Mouse (Mus musculus) neural tube, embryonic 11.5 days (tissue): ENCODE results near the gene Ccdc32. TPM values are rescaled to one million over a fixed set of nuclear protein-coding genes. Genes with fewer than 3 reads are reported as not detected.
A peak's percentile ranks its signal among the peaks of the same experiment; 100 is the strongest.

ENCODE experiments used
- ATAC-seq: fragments of 200-750 bp; cut with Nextera tagmentation; 2 replicates; pipeline ENCODE4 v1.8.0; 2017; ENCODE audit warnings: moderate number of reproducible peaks, mild to moderate bottlenecking, moderate TSS enrichment, moderate library complexity; ENCODE audit not compliant: insufficient read depth, low FRiP score, low TSS enrichment
- DNase-seq: peaks from one replicate; pipeline ENCODE4 v3.0.0-alpha.2; 2015; ENCODE audit warnings: low spot score
- H3K27ac ChIP-seq: fragments of 300-500 bp; sonication (generic); 2 replicates; pipeline ENCODE4 v1.5.1; 2014; ENCODE audit warnings: low read depth, mild to moderate bottlenecking, low read length
- H3K27me3 ChIP-seq: fragments of 300-500 bp; sonication (generic); 2 replicates; pipeline ENCODE4 v1.6.1; 2014; ENCODE audit warnings: mild to moderate bottlenecking, low read length, mixed read lengths; ENCODE audit not compliant: control insufficient read depth, insufficient read depth
- H3K36me3 ChIP-seq: fragments of 300-500 bp; sonication (generic); 2 replicates; pipeline ENCODE4 v1.6.1; 2014; ENCODE audit warnings: mild to moderate bottlenecking, low read length, moderate library complexity, mixed read lengths; ENCODE audit not compliant: control insufficient read depth, insufficient read depth
- H3K4me1 ChIP-seq: fragments of 300-500 bp; sonication (generic); 2 replicates; pipeline ENCODE4 v1.6.1; 2014; ENCODE audit warnings: low read length, mixed read lengths; ENCODE audit not compliant: control insufficient read depth, insufficient read depth
- H3K4me2 ChIP-seq: fragments of 300-500 bp; sonication (generic); 2 replicates; pipeline ENCODE4 v1.6.1; 2014; ENCODE audit warnings: low read depth, mild to moderate bottlenecking, moderate library complexity
- H3K4me3 ChIP-seq: fragments of 300-500 bp; sonication (generic); 2 replicates; pipeline ENCODE4 v1.5.1; 2014; ENCODE audit warnings: low read depth, low read length
- H3K9ac ChIP-seq: fragments of 300-500 bp; sonication (generic); 2 replicates; pipeline ENCODE4 v1.6.1; 2014; ENCODE audit warnings: mild to moderate bottlenecking, low read length
- H3K9me3 ChIP-seq: fragments of 300-500 bp; sonication (generic); 2 replicates; pipeline ENCODE4 v1.6.1; 2016; ENCODE audit warnings: low read length; ENCODE audit not compliant: control insufficient read depth
- WGBS: fragments of 180-500 bp; shearing (Covaris S2); extraction: QIAGEN DNeasy Blood & Tissue Kit; methylation state at CpG from one replicate; pipeline ENCODE4 v1.1.7; 2014; 5-methylcytosine and 5-hydroxymethylcytosine counted together
- polyA plus RNA-seq: library from polyadenylated mRNA; unstranded; fragments of >200 nt; fragmentation: Nextera tagmentation; extraction: Ambion mirVana; gene quantifications from 2 replicates; pipeline ENCODE4 v1.2.1, GENCODE M21; 2014

Gene Ccdc32
- polyA plus RNA-seq, 1 experiment from 2014 or later = 27.7 TPM

DNA sequence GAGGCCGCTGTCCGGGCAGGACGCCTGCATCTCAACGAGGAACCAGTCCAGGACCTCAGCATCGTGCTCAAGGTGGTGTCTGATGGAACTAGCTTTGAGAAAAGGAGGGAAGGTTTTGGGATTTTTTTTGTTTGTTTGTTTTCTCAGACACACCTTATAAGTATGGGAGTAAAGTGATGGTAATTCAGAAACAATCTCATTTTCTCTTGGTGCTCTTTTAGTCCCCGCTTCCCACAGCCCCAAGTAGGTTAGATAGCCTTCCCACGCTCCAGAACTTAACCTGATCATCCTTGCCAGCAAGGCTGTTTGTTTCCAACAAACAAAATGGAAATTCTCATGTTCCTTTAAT lies 6.2 kb upstream of the Ccdc32 start:
- Histone ChIP-seq H3K4me1 (peaks cover 5% of the 10 kb centered on the region; the same call in 1 of the 2 replicates), H3K36me3 (peaks cover 8% of the 10 kb centered on the region), H3K9me3 (no peaks in the 10 kb centered on the region), H3K4me2 (peak overlapping the region; percentile 50), H3K9ac (peak overlapping the region; percentile 85), H3K27me3 (no peaks in the 10 kb centered on the region), H3K27ac (peak overlapping the region; percentile 85), H3K4me3 (peak overlapping the region; percentile 74)
- DNase-seq (no peak), ATAC-seq (no peak)
- 9% methylated on average over 7 of the region's 7 CpGs for WGBS

DNA sequence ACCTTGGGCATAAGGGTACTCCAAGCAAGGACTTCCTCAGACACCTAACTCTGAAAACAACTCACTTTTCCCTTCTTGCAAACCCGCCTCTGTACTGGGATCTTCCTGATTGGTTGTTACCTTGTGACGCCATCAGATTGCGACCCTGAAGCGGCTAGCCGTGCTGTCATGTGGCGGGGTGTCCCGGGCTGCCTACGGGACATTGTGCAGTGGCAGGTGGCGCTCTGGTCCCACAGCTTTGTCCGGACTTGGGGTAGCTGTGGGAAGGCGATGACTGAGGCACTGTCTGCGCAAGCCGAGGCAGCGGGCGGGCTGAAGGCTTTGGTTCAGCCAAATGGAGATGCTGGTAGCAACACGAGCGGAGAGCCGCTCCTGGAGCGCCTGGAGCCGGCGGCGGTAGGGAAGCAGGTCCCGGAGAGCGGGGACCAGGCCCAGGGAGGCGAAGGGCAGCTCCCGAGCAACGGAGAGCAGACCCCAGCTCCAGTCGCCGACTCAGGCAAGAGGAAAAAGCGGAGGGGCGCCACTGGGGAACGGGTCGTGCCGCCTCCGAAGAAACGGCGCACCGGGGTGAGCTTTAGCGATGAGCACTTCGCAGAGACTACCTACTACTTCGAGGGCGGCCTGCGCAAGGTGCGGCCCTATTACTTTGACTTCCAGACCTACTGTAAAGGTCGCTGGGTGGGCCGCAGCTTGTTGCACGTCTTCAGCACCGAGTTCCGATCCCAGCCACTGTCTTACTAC lies 5.6 kb upstream of the Ccdc32 start, which contains the start of gene Rpusd2:
TSS of gene Rpusd2 (plus strand) at position 135 of the 741 bp plus-strand sequence.
- no peaks in the 10 kb centered on the region for H3K27me3 ChIP-seq
- peak within 1 kb of the TSS; percentile 50 for H3K4me2 ChIP-seq
- H3K27ac ChIP-seq = peak within 1 kb of the TSS; percentile 85
- peaks cover 8% of the 10 kb centered on the region for H3K36me3 ChIP-seq
- H3K9ac ChIP-seq = peak within 1 kb of the TSS; percentile 85
- H3K4me1 ChIP-seq = peaks cover 5% of the 10 kb centered on the region; the same call in 1 of the 2 replicates
- ATAC-seq = peak; percentile 96
- peak; percentile 93 for DNase-seq
- WGBS = under 1% methylated on average over 49 of the region's 49 CpGs
- no peaks in the 10 kb centered on the region for H3K9me3 ChIP-seq
- H3K4me3 ChIP-seq = peak within 1 kb of the TSS; percentile 74

DNA sequence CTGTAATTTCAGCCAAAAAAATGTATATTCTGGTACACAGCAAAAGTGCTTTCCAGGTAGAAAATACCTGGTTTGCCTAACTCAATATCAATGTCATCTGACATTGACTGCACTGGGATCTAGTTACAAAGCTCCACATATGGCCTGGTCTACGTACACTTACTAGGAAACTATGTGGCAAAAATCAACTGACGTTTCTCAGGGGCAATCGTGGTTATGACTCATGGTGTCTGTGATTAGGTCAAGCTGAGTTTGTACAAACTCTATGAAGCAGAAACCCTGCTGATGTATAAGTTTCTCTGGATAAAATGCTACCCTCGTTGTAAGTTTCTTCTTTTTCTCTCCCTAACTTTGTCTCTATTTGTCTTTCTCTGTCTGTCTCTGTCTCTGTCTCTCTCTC lies 3.0 kb upstream of the Ccdc32 start:
- no peak for DNase-seq
- 74% methylated on average over 4 of the region's 4 CpGs for WGBS
- no peak for ATAC-seq

DNA sequence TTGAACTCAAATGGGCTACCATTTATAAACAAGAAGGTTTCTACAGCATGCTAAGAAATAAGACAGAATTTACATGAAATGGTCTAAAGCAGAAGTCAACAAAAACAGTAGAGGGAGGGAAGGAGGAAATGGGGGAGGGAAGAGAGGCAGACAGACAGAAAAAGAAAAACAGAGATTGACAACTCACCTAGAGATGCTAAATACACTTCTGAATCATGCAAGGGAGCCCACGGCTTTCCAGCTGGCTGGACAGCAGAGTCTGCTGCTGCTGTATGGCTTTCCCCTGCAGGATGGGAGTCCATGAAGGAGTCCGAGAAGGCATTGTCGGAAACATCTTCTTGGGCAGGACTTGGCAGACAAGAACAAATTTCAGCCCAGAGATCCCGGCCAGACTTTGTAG lies 2.2 kb downstream of the Ccdc32 start:
- ATAC-seq = no peak
- H3K36me3 ChIP-seq = no peaks in the 10 kb centered on the region; the same call in 1 of the 2 replicates
- WGBS = 90% methylated on average over 4 of the region's 4 CpGs

More for the DNA sequence above, 3.0 kb upstream of the Ccdc32 start:
- no peaks in the 10 kb centered on the region for H3K9me3 ChIP-seq
- no peaks in the 10 kb centered on the region for H3K27me3 ChIP-seq
- no peak overlapping the region for H3K27ac ChIP-seq
- H3K4me2 ChIP-seq = no peak overlapping the region
- H3K4me1 ChIP-seq = peaks cover 8% of the 10 kb centered on the region; the same call in 1 of the 2 replicates
- H3K36me3 ChIP-seq = no peaks in the 10 kb centered on the region
- no peak overlapping the region for H3K4me3 ChIP-seq
- H3K9ac ChIP-seq = no peak overlapping the region

DNA sequence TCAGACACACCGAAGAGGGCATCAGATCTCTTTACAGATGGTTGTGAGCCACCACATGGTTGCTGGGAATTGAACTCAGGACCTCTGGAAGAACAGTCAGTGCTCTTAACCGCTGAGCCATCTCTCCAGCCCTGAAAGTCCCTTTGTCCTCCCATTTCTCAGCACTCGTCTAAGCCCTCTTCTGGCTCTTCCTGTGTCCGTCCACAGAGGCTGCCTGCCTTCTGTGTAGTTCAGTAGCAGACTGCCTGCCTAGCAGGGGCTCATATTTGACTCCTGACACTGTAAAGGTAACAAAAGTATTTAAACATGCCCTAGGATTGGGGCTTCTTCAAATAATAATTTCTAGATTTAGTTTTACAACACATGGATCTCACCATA lies 4.0 kb downstream of the Ccdc32 start:
- ATAC-seq (no peak), DNase-seq (no peak)
- Histone ChIP-seq H3K4me2 (no peak overlapping the region), H3K9me3 (no peaks in the 10 kb centered on the region), H3K27ac (no peak overlapping the region), H3K36me3 (peaks cover 2% of the 10 kb centered on the region), H3K27me3 (no peaks in the 10 kb centered on the region), H3K9ac (no peak overlapping the region), H3K4me3 (no peak overlapping the region), H3K4me1 (peaks cover 3% of the 10 kb centered on the region; the same call in 1 of the 2 replicates)
- WGBS = 80% methylated on average over 4 of the region's 4 CpGs

More for the DNA sequence above, 2.2 kb downstream of the Ccdc32 start:
- no peak overlapping the region for H3K4me3 ChIP-seq
- peaks cover 3% of the 10 kb centered on the region; the same call in 1 of the 2 replicates for H3K4me1 ChIP-seq
- H3K9me3 ChIP-seq = no peaks in the 10 kb centered on the region
- no peak overlapping the region for H3K9ac ChIP-seq
- no peak for DNase-seq
- H3K4me2 ChIP-seq = no peak overlapping the region
- no peaks in the 10 kb centered on the region for H3K27me3 ChIP-seq
- no peak overlapping the region for H3K27ac ChIP-seq

DNA sequence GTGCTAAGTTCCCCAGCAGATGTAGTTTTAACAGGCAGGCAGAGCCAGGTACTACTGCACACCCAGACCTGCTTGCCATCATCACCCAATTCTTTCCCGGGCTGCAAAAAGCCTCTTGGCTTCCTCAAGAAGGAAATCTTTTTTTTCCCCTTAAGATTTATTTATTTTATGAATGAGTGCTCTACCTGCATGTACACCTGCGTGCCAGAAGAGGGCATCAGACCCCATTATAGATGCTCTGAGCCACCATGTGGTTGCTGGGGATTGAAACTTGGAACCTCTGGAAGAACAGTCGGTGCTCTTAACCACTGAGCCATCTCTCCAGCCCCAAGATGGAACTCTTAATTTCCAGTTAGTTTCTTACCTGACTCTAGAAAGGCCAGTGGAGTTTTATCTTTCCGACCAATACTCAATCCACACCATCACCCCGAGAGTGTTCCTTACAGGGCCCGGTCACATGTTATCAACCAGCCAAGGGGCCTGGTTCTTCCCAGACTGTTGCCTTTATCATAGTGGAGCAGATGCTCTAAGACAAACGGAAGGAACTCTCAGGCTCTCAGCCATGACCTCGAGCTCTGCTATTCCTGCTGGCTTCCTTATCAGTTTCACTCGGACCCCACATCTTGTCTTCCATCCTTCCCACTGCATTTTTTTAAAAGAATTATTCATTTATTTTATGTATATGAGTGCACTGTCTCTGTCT lies 4.5 kb downstream of the Ccdc32 start:
- Histone ChIP-seq H3K36me3 (peaks cover 2% of the 10 kb centered on the region), H3K9me3 (no peaks in the 10 kb centered on the region), H3K4me2 (no peak overlapping the region), H3K27ac (no peak overlapping the region), H3K4me3 (no peak overlapping the region), H3K27me3 (no peaks in the 10 kb centered on the region), H3K9ac (no peak overlapping the region), H3K4me1 (peaks cover 3% of the 10 kb centered on the region; the same call in 1 of the 2 replicates)
- no peak for ATAC-seq
- WGBS = 75% methylated on average over 9 of the region's 9 CpGs
- DNase-seq = no peak

DNA sequence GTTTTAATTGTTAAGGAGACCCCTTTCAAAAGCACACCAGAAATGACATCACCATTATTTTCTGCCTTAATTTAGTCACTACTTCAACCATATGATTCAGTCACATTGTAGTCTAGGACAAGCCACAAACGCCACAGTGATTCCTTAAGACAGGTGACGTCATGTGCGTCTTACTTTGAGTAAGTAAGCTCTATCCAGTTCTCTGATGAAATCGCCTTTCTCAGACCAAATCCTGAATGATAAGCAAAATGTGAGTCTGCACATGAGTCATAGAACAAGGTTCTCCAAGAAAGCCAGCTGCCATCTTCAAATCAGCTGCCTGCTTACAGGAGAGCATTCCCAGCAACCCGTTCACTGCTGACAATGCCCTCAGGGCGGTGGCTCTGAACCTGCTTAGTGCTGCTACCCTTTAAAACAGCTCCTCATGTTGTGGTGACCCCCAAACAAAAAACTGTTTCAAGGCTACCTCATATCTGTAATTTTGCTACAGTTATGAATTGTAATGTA lies 6.0 kb downstream of the Ccdc32 start:
- H3K36me3 ChIP-seq = peaks cover 2% of the 10 kb centered on the region
- WGBS = 95% methylated on average over 6 of the region's 6 CpGs
- DNase-seq (no peak), ATAC-seq (no peak)
- H3K4me3 ChIP-seq = no peak overlapping the region
- H3K9ac ChIP-seq = no peak overlapping the region
- peaks cover 6% of the 10 kb centered on the region for H3K4me1 ChIP-seq
- no peaks in the 10 kb centered on the region for H3K9me3 ChIP-seq
- no peak overlapping the region for H3K27ac ChIP-seq
- no peak overlapping the region for H3K4me2 ChIP-seq
- no peaks in the 10 kb centered on the region for H3K27me3 ChIP-seq

DNA sequence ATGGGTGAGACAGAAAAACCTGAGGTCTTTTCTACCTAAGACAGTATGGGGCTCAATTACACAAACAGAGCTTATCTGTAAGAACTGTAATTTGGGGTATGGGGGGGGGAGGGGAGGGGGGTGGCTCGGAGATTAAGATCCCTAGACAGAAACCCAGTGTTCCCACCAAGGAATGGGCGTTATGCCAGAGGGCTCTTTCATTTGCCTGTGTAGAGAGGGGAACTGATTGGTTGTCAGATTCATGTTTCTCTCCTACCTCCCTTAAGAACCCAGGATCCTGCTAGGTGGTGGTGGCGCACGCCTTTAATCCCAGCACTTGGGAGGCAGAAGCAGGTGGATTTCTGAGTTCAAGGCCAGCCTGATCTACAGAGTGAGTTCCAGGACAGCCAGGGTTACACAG lies 9.7 kb downstream of the Ccdc32 start:
- ATAC-seq (no peak), DNase-seq (no peak)
- Histone ChIP-seq H3K27me3 (no peaks in the 10 kb centered on the region), H3K36me3 (peaks cover 6% of the 10 kb centered on the region), H3K4me1 (peaks cover 6% of the 10 kb centered on the region), H3K4me3 (no peak overlapping the region), H3K4me2 (no peak overlapping the region), H3K27ac (no peak overlapping the region), H3K9me3 (no peaks in the 10 kb centered on the region), H3K9ac (no peak overlapping the region)
- WGBS = 65% methylated on average over 4 of the region's 4 CpGs
